Mouse (Mus musculus): ENCODE results near the gene Col5a2. TPM values are rescaled to one million over a fixed set of nuclear protein-coding genes. Genes with fewer than 3 reads are reported as not detected.

Col5a2 gene
- total RNA-seq, 1 experiment: 40.3 TPM

DNA sequence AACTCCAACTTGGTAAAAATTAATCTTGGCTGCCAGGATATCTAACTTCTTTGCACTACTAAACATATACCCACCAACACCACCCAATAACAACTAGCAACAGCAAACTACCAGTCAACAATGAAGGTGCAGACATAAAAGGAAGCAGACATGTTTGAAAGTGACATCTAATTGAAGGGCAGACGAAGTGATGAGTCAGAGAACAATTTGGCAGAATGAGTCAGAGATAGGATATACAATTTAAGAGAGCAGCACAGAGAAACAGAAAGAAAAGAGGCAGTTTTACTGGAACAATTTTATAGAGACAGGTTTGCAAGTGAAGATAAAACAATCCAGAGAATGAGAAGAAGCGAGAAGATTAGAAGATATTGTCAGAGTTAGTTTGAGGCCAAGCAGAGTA, 8.1 kb downstream of the Col5a2 start:
- in situ Hi-C loops (cut with MboI; ENCODE audit: low sequenced_read_pairs in 2 of 2, unreplicated experiment in 2 of 2): no loop called here
- TF ChIP-seq HCFC1 (IDR thresholded peaks at IDR 0.05; ENCODE audit: borderline replicate concordance, insufficient read depth, low read length) (no peak), MAFK (IDR thresholded peaks at IDR 0.05; ENCODE audit: insufficient read depth, low read depth, low read length) (no peak), CHD2 (IDR thresholded peaks at IDR 0.05; ENCODE audit: low read depth, low read length) (no peak), ZC3H11A (IDR thresholded peaks at IDR 0.05; ENCODE audit: borderline replicate concordance, low read depth, low read length) (no peak), ZNF384 (IDR thresholded peaks at IDR 0.05; ENCODE audit: low read depth, low read length) (no peak)

DNA sequence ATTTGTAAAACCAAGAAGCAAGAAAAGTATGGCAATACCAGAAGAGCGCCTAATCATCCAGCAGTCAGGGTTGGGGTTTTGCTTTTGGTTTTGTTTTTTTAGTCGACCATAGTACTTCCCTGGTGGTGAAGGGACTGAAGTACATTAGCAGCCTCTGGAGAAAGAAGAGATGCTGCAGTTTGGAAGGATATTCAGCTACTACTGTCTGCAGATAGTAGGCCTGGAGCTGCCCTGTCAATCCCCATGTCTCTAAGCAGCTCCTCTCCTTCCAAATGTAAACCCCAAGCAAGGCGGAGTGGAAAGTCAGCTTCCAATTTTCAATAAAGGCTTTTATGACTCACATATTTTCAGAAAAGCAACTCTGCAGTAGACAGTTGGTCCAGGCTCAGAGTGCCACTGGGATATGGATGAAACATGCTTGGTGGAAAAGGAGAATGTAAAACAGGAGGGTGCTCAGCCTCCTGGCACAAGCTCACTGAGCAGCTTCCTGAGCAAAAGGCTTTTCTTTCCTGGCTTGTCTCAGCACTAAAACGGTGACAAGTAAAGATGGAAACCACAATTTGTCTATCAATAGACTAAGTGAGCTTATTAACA, 10.9 kb downstream of the Col5a2 start:
- no peak for DNase-seq (ENCODE audit: low read depth, low spot score)
- in situ Hi-C loops (cut with MboI; ENCODE audit: low sequenced_read_pairs in 2 of 2, unreplicated experiment in 2 of 2): no loop called here

More for the DNA sequence above, 8.1 kb downstream of the Col5a2 start:
- Histone ChIP-seq H3K9me3 (ENCODE audit: control insufficient read depth, insufficient read depth, low read depth, low read length) (no peaks in the 10 kb centered on the region), H3K27ac (ENCODE audit: insufficient read depth, low read depth, low read length, poor library complexity, severe bottlenecking) (no peak overlapping the region), H3K4me3 (ENCODE audit: insufficient read depth in 1 of 2, low read depth in 1 of 2, low read length in 2 of 2, poor library complexity in 1 of 2, severe bottlenecking in 1 of 2) (no peak overlapping the region), H3K9ac (ENCODE audit: insufficient read depth, low read depth, low read length, poor library complexity, severe bottlenecking) (no peak overlapping the region), H3K4me1 (ENCODE audit: control insufficient read depth in 2 of 2, insufficient read depth in 2 of 2, low read length in 2 of 2, poor library complexity in 1 of 2) (no peaks in the 10 kb centered on the region), H3K36me3 (ENCODE audit: control insufficient read depth, insufficient read depth, low read length, poor library complexity, severe bottlenecking) (no peaks in the 10 kb centered on the region)
- no peak for DNase-seq (ENCODE audit: low read depth, low spot score)

DNA sequence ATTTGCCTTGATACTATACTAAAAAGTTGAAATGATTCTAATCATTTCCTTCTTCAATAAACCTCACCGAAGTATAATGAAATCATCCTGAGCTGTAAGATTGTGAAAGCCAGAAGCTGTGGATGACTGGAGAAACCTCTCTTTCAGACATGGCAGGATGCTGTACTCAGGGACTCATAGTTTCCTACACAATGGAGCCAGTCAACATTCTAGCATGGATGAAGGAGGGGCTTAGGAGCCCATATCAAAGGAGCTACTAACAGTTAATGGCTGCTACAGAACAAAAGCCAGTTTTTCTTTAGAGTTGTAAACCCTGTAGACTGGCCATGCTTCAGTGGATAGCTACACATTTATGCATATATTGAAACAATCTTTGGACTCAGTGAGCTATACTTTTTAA, 12.6 kb downstream of the Col5a2 start:
- no peak for DNase-seq (ENCODE audit: low read depth, low spot score)
- TF ChIP-seq HCFC1 (IDR thresholded peaks at IDR 0.05; ENCODE audit: borderline replicate concordance, insufficient read depth, low read length) (no peak), CHD2 (IDR thresholded peaks at IDR 0.05; ENCODE audit: low read depth, low read length) (no peak), ZNF384 (IDR thresholded peaks at IDR 0.05; ENCODE audit: low read depth, low read length) (no peak), MAFK (IDR thresholded peaks at IDR 0.05; ENCODE audit: insufficient read depth, low read depth, low read length) (no peak), ZC3H11A (IDR thresholded peaks at IDR 0.05; ENCODE audit: borderline replicate concordance, low read depth, low read length) (no peak)
- no peaks in the 10 kb centered on the region for H3K36me3 ChIP-seq (ENCODE audit: control insufficient read depth, insufficient read depth, low read length, poor library complexity, severe bottlenecking)
- H3K9me3 ChIP-seq (ENCODE audit: control insufficient read depth, insufficient read depth, low read depth, low read length): no peaks in the 10 kb centered on the region
- in situ Hi-C loops (cut with MboI; ENCODE audit: low sequenced_read_pairs in 2 of 2, unreplicated experiment in 2 of 2): no loop called here
- H3K9ac ChIP-seq (ENCODE audit: insufficient read depth, low read depth, low read length, poor library complexity, severe bottlenecking): no peak overlapping the region
- no peak overlapping the region for H3K4me3 ChIP-seq (ENCODE audit: insufficient read depth in 1 of 2, low read depth in 1 of 2, low read length in 2 of 2, poor library complexity in 1 of 2, severe bottlenecking in 1 of 2)
- H3K4me1 ChIP-seq (ENCODE audit: control insufficient read depth in 2 of 2, insufficient read depth in 2 of 2, low read length in 2 of 2, poor library complexity in 1 of 2): no peaks in the 10 kb centered on the region
- H3K27ac ChIP-seq (ENCODE audit: insufficient read depth, low read depth, low read length, poor library complexity, severe bottlenecking): no peak overlapping the region

More for the DNA sequence above, 10.9 kb downstream of the Col5a2 start:
- TF ChIP-seq ZNF384 (IDR thresholded peaks at IDR 0.05; ENCODE audit: low read depth, low read length) (no peak), HCFC1 (IDR thresholded peaks at IDR 0.05; ENCODE audit: borderline replicate concordance, insufficient read depth, low read length) (no peak), CHD2 (IDR thresholded peaks at IDR 0.05; ENCODE audit: low read depth, low read length) (no peak), ZC3H11A (IDR thresholded peaks at IDR 0.05; ENCODE audit: borderline replicate concordance, low read depth, low read length) (no peak), MAFK (IDR thresholded peaks at IDR 0.05; ENCODE audit: insufficient read depth, low read depth, low read length) (no peak)
- no peak overlapping the region for H3K4me3 ChIP-seq (ENCODE audit: insufficient read depth in 1 of 2, low read depth in 1 of 2, low read length in 2 of 2, poor library complexity in 1 of 2, severe bottlenecking in 1 of 2)
- H3K27ac ChIP-seq (ENCODE audit: insufficient read depth, low read depth, low read length, poor library complexity, severe bottlenecking): no peak overlapping the region
- H3K36me3 ChIP-seq (ENCODE audit: control insufficient read depth, insufficient read depth, low read length, poor library complexity, severe bottlenecking): no peaks in the 10 kb centered on the region
- H3K9ac ChIP-seq (ENCODE audit: insufficient read depth, low read depth, low read length, poor library complexity, severe bottlenecking): no peak overlapping the region
- no peaks in the 10 kb centered on the region for H3K4me1 ChIP-seq (ENCODE audit: control insufficient read depth in 2 of 2, insufficient read depth in 2 of 2, low read length in 2 of 2, poor library complexity in 1 of 2)
- H3K9me3 ChIP-seq (ENCODE audit: control insufficient read depth, insufficient read depth, low read depth, low read length): no peaks in the 10 kb centered on the region

DNA sequence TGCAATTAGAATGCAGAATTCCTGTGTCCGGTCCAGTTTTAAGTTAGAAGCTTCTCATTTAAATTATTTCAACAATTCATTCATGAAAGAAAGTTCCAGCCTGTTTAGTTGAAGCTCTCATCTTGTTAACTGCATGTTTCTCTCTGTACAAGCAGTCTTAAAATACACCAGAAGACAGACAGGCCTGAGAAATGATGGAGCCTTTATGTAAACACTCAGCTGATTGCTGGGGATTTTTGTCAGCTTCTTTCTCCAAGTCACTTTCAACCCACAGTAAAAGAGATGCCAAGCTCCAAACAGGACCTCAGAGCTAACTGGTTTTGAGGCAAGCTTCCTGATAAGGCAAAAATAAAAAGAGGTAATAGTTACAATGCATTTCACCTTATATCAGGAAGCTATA, 14.8 kb downstream of the Col5a2 start:
- no peak overlapping the region for H3K4me3 ChIP-seq (ENCODE audit: insufficient read depth in 1 of 2, low read depth in 1 of 2, low read length in 2 of 2, poor library complexity in 1 of 2, severe bottlenecking in 1 of 2)
- no peaks in the 10 kb centered on the region for H3K9me3 ChIP-seq (ENCODE audit: control insufficient read depth, insufficient read depth, low read depth, low read length)
- H3K36me3 ChIP-seq (ENCODE audit: control insufficient read depth, insufficient read depth, low read length, poor library complexity, severe bottlenecking): no peaks in the 10 kb centered on the region
- no peaks in the 10 kb centered on the region for H3K4me1 ChIP-seq (ENCODE audit: control insufficient read depth in 2 of 2, insufficient read depth in 2 of 2, low read length in 2 of 2, poor library complexity in 1 of 2)
- in situ Hi-C loops (cut with MboI; ENCODE audit: low sequenced_read_pairs in 2 of 2, unreplicated experiment in 2 of 2): no loop called here
- no peak for DNase-seq (ENCODE audit: low read depth, low spot score)
- no peak for TF ChIP-seq CHD2 (IDR thresholded peaks at IDR 0.05; ENCODE audit: low read depth, low read length)
- TF ChIP-seq ZC3H11A (IDR thresholded peaks at IDR 0.05; ENCODE audit: borderline replicate concordance, low read depth, low read length): no peak
- TF ChIP-seq HCFC1 (IDR thresholded peaks at IDR 0.05; ENCODE audit: borderline replicate concordance, insufficient read depth, low read length): no peak
- TF ChIP-seq ZNF384 (IDR thresholded peaks at IDR 0.05; ENCODE audit: low read depth, low read length): no peak
- TF ChIP-seq MAFK (IDR thresholded peaks at IDR 0.05; ENCODE audit: insufficient read depth, low read depth, low read length): no peak
- no peak overlapping the region for H3K9ac ChIP-seq (ENCODE audit: insufficient read depth, low read depth, low read length, poor library complexity, severe bottlenecking)
- no peak overlapping the region for H3K27ac ChIP-seq (ENCODE audit: insufficient read depth, low read depth, low read length, poor library complexity, severe bottlenecking)

Data from ES-E14 (cell line).